Mouse (Mus musculus) right cerebral cortex, postnatal 10 days (tissue): ENCODE data around the gene Morn4.
"Not testable (repeated sequence)": the region's sequence is repeated elsewhere in the genome, so short reads cannot be mapped to it uniquely, and the experiment has no call there.

Experiments used
- DNase-seq, 2 experiments: peaks; one replicate each; pipeline ENCODE4 v3.0.0; 2021; ENCODE audit warnings: low spot score in 2 of 2

The Morn4 gene

DNA sequence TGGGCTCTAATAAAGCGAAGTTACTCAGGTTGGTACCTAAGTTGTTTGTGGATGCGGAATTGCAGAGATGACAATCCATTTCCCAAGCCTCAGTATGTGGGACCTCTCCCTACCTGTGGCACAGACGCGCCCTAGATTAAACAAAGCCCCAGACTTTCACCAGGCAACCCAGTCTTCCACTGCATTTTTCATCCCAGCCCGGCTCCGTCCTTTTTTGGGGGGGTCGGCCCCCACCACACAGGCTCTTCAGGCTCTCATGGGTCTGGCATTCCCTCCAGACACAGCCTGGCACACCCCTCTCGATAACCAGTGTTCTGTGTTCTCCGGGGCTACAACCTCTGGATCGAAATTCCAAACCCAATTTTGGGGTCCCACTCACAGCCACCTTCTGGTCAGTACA is 467 bp downstream of the Morn4 start:
- DNase-seq, result peak in 1 of 2 experiments; percentile 42

DNA sequence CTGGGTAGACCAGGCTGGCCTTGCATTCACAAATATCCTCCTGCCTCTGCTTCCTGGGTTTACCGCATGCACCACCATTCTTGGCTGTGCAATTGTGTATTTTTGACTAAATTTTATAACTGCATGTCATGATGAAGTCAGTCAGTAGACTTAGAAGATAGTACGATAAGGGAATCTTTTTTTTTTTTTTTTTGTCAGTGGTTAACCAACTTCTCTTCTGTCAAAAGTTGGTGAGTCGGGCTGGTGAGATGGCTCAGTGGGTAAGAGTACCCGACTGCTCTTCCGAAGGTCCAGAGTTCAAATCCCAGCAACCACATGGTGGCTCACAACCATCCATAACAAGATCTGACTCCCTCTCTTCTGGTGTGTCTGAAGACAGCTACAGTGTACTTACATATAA is 4.5 kb downstream of the Morn4 start:
- not testable (repeated sequence) for DNase-seq

DNA sequence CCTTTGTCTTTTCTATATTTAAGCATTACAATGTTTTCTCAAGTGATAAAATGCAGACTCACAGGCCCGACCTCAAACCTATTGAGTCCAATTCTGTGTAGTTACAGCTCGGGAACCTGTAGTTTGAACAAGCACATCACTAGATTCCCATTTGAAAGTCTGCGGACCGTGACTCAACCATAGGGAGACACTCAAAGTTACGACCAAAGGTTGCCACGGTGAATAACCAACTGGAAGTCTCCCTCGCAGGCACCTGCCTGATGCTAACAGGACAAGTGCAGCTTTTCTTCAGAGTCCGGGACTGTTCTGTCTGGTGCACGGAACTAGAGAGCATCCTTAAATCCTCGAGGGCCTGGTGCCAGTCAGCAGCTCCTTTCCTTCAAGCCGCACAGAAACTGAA is 5.7 kb downstream of the Morn4 start:
- no peak for DNase-seq

DNA sequence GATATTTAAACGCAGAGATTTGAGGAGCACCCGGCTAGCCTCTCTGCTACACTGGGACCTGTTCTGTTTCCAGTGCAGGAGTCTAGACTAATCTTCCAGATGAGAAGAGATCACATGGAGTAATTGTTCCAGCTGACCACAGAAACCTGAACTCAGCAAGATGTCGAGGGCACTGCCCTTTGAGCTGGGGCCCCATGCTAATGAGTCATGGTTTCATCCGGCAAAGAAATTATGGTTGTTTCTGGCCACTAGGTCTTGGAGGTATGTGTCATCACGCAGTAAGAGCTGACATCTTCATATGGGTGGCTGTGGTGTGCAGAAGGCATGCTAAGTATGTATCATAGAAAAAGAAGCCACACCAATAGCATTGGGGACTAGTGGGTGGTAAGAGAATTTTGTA is 6.2 kb downstream of the Morn4 start:
- no peak for DNase-seq

DNA sequence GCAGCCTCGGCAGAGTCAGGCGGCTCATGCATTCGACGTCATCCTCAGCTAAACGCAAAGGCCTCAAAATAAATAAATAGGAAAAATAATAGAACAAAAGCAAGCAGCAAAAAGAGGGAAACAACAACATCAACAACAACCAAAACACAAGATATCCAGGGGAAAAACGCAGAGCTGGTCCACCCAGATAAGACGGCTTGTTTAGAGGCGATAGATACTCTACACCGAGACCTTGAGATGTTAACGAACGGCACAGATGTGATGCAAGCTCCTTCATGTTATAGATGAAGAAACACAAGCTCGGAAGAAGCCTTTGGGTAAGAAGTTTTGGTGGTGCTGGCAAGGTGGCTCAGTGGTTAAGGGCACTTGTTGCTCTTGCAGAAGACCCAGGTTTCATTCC is 7.2 kb downstream of the Morn4 start:
- no peak for DNase-seq

DNA sequence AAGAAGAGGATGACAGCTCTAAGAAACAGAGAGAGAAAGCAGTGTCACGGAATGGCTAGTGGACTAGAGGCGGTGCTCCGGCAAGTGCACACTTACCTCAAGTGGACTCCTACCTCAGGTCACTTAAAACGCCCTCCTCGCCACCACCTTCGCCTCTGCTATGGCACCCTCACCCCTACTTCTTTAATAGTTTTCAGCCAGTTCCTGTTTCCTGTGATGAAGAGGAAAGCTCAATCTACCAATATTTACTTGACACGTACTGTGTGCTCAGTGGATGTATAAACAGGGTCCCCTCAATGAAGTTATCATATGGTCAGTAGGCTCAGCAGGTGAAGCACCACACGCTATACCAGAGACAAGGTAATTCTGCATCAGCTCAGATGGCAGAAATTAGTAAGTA is 7.6 kb downstream of the Morn4 start:
- DNase-seq, result no peak

DNA sequence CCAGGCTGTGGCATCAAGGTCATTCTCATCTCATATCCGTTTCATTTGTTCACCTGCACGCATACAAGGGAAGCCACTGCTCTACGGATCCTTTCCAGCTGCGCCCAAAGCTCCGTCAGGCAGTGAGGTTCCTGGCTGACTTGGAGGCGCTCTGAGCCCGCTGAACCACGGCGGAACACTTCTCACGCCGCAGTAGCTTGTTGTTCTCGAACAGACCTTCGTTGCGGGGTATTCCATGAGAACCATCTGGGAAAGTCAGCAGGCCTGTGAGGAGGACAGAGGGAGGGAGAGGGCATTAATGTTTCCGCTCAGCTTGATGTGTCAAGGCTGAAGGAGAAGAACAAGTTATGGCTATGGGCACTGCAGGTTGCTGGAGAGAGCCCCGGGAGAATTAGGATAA is 10.2 kb downstream of the Morn4 start:
- DNase-seq, result no peak

DNA sequence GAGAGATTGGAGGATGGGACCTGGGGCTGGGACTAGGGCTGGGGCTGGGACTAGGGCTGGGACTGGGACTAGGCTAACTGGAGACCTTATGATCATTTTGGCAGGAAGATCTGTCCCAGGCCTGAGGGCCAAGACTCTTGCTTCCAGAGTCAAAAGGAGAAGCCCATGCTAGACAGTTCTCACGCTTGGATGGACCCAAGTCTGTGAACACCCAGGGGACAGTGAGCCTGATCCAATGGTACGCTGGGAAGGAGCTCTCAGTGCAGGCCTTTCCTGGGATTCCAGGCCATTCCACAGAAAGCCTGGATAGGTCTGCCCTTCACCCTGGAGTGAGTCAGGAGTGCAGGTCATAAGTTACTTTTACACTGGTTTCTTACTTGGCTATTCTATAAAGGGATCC is 11.1 kb downstream of the Morn4 start:
- DNase-seq, result no peak

DNA sequence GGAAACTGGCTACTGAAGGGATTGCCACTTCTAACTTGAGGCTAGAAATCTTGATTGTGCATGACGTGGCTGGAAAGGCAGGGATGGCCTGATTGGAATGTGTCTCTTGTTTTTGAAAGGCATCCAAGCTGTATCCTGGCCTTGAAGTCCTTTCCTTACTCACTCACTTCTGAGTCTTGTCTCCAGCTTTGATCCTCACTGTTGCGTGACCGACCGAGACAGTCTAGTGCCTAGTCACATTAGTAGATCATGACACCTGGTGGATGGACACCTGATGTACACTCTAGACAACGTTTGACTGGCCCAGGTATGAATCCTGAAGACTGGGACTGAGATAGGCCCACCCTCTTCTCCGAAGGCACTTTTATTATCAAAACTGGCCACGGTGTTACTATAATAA is 13.4 kb downstream of the Morn4 start:
- no peak for DNase-seq

DNA sequence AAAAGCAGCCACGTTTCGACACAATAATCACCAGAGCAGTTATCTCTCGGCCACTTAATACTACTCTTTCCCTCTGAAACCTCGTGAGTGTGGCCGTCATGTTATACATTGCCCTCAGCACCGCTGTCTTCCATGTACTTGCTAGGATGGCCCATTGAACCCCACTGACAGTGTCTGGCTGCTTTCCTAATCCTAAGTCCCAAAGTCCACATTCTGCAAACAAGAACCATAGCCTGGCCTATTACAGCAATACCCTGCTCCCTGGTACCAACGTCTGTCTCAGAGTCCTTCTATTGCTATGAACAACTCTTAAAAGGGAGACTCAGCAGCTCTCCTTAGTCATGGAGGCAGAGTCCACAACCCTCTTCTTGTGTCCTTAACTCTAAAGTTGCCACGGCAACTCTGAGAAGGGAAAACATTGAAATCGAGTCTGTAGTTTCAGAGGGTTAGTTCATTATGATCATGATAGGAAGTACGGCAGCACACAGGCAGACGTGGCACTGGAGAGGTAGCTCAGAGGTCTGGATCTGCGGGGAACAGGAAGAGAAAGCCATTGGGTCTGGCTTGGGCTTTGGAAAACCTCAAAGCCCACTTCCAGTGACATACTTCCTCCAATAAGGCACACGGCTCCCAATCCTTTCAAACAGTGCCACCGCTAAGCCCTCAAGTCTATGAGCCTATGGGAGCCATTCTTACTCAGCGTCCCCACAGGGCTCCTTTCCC is 14.1 kb downstream of the Morn4 start:
- no peak for DNase-seq

DNA sequence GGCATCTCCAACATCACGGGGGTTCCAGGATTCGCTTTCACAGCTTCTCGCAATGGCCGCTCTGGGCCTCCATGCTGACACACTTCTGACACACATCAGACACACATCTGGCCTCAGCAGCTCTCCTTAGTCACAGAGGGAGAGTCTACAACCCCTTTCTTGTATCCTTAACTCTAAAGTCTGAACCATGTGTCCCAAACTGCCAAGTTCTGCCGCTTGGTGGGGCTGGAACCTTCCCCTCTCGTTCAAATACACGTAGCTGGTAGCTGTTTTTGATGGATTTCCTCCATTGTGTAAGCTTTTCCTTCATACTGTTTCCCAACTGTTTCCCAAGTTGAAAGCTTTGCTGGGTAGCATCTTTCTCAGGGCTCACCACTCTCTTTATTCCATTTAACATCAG is 14.9 kb downstream of the Morn4 start:
- DNase-seq, result no peak

DNA sequence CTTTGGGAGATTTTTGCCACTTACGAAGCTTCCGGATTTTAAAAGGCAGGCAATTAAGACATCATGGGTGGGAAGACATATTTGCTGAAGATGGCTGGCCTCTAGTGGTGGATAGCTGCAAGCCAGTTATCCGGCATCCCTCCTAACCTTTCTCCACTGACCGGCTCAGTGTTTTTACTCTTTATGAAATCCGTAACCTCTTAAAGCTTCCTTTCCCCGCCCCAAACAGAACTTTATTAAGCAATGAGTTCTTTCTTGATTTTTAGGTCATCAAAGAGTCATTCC is 17.0 kb downstream of the Morn4 start:
- DNase-seq, result no peak

DNA sequence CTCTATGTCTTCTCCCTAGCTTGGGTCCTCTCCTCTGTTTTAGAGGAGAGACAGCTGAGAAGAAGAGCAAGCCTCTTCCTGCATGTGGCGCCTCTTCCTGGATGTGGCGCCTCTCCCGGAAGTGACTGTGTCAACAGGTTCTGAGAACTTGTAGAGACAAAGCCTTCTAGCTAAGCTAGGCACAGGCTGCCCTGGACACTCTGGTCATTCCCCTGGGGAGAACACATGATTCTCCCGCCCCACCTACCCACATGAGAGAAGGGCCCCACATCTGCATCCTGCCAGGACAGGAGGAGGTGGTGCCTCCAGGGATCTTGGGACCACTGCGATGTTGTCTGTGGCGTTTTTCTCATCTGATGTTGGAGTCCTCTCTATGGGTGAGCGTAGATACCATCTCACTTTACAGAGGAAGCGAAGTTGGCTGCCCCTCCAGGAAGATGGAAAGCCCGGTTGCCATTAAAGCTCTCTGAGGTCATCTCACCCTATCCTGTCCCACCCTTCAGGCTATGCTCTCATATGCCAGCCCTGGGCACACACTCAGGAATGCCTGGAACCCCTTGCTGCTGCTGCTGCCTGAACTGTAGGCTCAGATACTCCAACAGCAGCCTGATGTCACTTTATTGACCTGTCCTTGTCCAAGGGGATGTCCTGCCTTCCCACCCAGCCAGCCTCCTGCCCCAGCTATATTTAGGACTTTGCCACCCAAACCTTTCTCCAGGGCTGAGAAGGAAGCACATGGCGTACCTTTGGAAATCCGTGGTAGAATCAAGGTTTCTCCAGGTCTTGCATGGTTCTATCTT is 17.5 kb downstream of the Morn4 start:
- no peak for DNase-seq

DNA sequence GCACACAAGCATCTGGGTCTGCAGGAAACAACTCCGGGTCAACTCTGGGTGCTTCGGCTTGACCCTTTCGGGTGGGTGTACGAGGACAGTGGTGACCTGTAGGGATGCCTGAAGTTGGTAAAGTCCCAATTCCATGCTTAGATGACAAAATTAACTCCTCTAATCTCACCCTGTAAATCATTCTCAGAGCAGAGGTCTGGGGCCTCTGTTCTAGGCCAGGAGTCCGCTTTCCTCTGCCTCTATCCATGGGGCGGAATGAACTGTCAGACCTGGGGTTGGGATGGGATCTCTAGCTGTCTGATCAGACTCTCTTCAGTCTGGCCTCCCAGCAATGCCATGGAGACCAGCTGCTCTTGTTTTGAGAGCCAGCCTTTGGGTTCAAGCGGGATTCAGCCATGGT is 24.7 kb downstream of the Morn4 start:
- no peak for DNase-seq

DNA sequence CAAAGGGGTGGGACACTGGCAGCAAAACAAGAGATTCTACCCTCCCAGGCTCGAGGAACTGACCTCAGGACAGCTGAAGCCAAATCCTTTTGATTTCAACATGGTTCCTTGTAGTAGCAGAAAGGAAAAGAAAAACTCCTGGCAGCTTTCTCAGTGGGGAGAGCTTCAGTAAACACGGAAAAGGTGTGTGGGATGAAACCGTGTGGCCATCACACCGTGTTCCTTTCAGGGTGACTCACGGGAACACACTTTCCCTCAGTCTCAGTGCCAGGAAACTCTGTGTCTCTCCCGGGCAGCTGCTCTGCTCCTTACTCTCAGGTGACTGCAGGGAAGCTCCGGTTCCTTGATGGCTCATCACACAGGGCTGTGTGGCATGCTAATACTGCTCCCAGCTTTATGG is 27.7 kb downstream of the Morn4 start:
- DNase-seq, result no peak

DNA sequence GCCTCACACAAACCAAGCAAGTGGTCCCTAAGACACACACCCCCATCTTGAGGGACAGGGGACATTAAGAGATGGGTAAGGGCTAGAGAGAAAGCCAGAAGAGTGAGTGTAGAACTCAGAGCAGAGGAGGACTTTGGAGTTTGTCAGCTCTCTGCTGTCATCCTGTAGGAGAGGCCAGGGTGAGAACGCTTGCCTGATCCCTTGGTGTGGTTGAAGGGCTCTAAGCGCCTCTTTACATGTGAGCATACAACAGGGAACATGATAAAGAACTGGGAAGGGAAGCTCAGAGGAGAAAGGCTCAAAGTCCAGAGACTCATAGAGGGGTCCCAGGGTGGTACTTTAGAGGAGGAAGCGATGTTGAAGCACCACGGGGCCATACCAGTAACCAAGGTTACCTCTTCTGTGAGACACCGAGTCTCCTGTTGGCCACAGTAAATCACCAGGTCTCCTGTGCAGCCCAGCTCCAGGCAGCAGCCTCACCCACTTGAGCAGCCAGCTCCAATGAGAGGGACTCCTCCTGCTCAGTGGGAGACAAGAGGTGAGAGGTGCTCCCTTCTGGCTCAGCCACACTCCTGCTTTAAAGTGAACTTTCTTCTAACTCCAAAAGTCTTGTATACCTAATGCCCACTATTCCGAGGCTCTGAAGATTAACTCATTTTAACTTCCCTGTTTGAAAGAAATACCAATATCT is 29.3 kb downstream of the Morn4 start:
- DNase-seq, result no peak

DNA sequence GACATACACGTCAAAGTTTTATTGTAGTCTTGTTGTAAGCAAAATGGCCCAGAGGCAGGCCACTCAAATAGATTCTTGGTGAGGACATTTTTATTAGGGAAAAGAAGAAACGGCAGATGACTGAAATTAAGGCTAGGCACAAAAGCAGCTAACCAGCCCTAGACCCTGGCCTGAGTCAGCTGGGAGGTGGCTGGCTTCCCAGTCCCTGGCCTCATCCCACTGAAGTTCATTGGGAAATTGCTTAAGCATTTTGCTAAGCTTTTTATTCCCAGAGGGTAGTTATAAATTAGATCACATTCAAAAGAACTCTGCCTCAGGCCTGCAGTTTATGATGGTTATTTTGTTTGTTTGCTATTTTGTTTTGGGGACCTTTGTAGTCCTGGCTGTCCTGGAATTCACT is 30.3 kb downstream of the Morn4 start:
- no peak for DNase-seq

DNA sequence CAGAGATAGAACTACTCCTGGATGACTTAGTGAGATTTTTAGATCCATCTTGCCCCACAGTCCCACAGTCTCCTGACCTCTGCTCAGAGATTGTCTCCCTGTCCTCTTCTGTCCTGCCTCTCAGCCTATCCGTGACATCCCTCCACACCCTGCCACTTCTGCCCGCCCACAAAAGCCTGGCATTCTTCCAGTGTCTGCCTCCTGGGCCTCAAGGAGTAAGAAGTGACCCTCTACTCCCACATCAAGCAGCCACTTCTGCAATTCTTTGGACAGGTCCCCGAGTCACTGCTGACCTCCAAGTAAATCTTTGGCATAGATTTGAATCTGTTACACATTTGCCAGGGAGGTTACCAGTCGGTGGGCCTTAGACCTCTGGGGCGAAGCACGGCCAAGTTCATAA is 31.9 kb downstream of the Morn4 start:
- DNase-seq, result no peak

DNA sequence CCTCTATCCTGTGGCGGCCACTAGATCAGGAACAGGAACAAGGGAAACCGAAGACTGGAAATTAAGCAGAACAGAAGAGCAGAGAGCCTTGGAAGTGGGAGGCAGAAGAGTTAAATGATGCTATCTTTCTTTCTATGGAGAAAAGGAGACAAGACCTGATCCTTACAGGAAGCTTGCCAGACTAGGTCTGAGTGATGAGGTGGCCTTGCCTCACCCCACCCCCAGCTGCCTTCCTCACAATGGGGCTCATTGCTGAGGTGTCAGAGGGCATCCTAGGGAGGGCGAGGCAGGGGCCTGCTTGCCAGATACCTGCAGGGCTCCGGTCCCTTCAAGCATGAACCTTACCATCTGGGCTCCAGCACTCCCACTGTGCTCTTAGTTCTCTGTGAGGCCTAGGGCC is 34.2 kb downstream of the Morn4 start, which contains the start of gene 4933411K16Rik:
4933411K16Rik (plus strand) TSS at position 301 of the 400 bp plus-strand sequence.
- no peak for DNase-seq

DNA sequence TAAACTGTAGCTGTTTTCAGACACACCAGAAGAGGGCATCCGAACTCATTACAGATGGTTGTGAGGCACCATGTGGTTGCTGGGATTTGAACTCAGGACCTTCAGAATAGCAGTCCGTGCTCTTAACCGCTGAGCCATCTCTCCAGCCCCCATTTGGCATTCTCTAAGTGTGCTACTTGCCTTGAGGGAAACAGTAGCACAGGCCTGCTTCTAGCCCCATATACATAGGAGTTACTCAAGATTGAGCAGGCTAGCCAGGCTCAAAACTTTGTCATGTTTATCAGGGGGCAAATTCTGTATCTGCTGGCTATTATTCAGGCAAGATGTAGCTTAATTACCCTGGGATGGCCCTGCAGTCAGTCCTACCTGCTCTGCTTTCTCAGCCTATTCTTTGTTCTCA is 34.8 kb downstream of the Morn4 start:
- no peak for DNase-seq

DNA sequence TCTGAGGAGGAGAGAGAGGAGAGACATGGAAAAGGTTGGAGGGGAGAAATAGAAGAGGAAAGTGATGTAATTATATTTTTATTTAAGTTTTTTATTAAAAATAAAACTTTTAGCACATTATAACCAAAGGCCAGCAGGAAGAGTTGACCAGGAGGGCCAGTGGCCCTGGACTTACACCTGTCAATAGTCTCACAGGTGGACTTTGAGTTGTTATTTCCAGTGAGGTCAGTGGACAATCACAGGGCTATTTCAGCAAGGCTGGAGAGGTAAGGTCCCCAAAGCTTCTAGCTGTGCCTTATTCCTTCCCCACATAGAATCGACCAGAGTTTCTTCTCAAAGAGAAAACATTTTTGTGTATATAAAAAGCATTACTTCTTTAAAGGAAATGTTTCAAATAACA is 35.9 kb downstream of the Morn4 start:
- DNase-seq, result no peak

DNA sequence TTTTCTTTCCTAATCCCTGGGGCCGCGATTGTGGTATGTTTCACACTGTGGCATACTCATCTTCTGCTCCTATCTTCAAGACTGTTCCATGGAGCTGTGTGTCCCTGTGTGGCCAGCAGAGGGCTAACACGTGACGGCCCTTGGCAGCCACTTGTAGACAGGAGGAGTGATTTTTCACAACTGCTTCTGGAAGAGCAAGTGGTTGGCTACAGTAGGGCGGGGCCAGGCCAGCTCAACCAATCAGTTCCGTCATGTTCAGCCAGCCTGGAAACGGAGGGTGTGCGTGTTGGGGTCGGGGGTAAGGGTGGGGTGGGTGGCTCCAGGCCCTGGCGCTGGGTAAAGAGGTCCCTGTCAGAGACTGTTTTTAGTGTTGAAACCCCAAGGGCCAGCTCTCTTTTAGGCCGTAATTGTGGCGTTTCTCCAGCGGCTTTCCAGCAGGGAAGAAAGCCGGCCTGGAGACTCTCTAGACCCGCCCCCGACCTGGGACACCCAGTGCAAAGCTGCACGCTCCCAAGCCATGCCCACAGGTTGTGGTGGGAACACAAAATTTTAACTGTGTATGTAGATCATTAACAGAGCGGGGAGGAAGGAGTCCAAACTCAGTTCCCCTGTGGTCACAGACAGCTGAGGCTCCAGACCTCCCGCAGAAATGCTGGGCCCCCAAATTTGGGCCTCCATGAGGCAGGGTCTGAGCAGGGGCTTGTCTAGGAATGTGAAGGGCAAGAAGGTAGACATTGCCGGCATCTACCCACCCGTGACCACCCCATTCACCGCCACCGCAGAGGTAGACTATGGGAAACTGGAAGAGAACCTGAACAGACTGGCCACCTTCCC is 40.7 kb downstream of the Morn4 start, which contains the start of gene Hoga1:
Hoga1 (plus strand) TSS at position 342 of the 834 bp plus-strand sequence.
- DNase-seq, result peak; percentile 78 to 81
